Mouse (Mus musculus): ENCODE results near the gene Recql5.
A peak's percentile ranks its signal among the peaks of the same experiment; 100 is the strongest.

Gene Recql5

GRCm38 (mm10) chr11:115939690-115940329 is 6.5 kb upstream of the Recql5 start:
- peak; percentile 88 for DNase-seq

GRCm38 (mm10) chr11:115933747-115934110 is 452 bp upstream of the Recql5 start:
- no peak for DNase-seq

- DNase-seq = no peak
These were observed 2.0 kb downstream of the Recql5 start for GRCm38 (mm10) chr11:115931235-115931634.

GRCm38 (mm10) chr11:115929818-115930217 is 3.5 kb downstream of the Recql5 start:
- no peak for DNase-seq

GRCm38 (mm10) chr11:115929031-115929430 is 4.2 kb downstream of the Recql5 start:
- no peak for DNase-seq

- DNase-seq = no peak
These were observed 11.3 kb downstream of the Recql5 start for GRCm38 (mm10) chr11:115921986-115922385.

GRCm38 (mm10) chr11:115920110-115920818 is 13.0 kb downstream of the Recql5 start:
- DNase-seq = peak; percentile 78

- DNase-seq = no peak
These were observed 14.2 kb downstream of the Recql5 start for GRCm38 (mm10) chr11:115919073-115919472.

GRCm38 (mm10) chr11:115918637-115919036 is 14.6 kb downstream of the Recql5 start:
- DNase-seq = no peak

- no peak for DNase-seq
These were observed 16.7 kb downstream of the Recql5 start for GRCm38 (mm10) chr11:115916579-115916978.

- peak; percentile 89 for DNase-seq
These were observed 21.5 kb downstream of the Recql5 start, which contains the start of gene Smim6 for GRCm38 (mm10) chr11:115911632-115912376. Gene Smim6, plus strand, starts transcription at chr11:115912017.

GRCm38 (mm10) chr11:115911134-115911561 is 22.1 kb downstream of the Recql5 start:
- peak; percentile 31 for DNase-seq

- peak; percentile 73 for DNase-seq
These were observed 26.8 kb downstream of the Recql5 start for GRCm38 (mm10) chr11:115906521-115906920.

GRCm38 (mm10) chr11:115906116-115906515 is 27.2 kb downstream of the Recql5 start:
- peak; percentile 84 for DNase-seq

GRCm38 (mm10) chr11:115904956-115905790 is 28.1 kb downstream of the Recql5 start:
- DNase-seq = peak; percentile 37

GRCm38 (mm10) chr11:115904231-115904955 is 28.9 kb downstream of the Recql5 start:
- peak; percentile 49 for DNase-seq

- DNase-seq = peak; percentile 39
These were observed 29.7 kb downstream of the Recql5 start for GRCm38 (mm10) chr11:115903384-115904230.

GRCm38 (mm10) chr11:115902831-115903230 is 30.4 kb downstream of the Recql5 start:
- DNase-seq = peak; percentile 50

- DNase-seq = no peak
These were observed 31.1 kb downstream of the Recql5 start for GRCm38 (mm10) chr11:115902177-115902576.

GRCm38 (mm10) chr11:115901338-115902161 is 31.7 kb downstream of the Recql5 start:
- no peak for DNase-seq

Data from kidney, adult 9 months (tissue).